Mouse (Mus musculus) stomach, embryonic 14.5 days (tissue): ENCODE data around the gene Gemin8. TPM values are rescaled to one million over a fixed set of nuclear protein-coding genes. Genes with fewer than 3 reads are reported as not detected.

Experiments
- ATAC-seq: fragments of 200-750 bp; cut with Nextera tagmentation; 2 replicates; pipeline ENCODE4 v1.8.0; 2017; ENCODE audit warnings: low read depth, moderate TSS enrichment; ENCODE audit not compliant: insufficient number of reproducible peaks, insufficient read depth, low FRiP score
- H3K27ac ChIP-seq: fragments of 300-500 bp; sonication (generic); 2 replicates; pipeline ENCODE4 v1.5.1; 2014; ENCODE audit warnings: mild to moderate bottlenecking, low read length, moderate library complexity, mixed read lengths
- H3K27me3 ChIP-seq: fragments of 300-500 bp; sonication (generic); 2 replicates; pipeline ENCODE4 v1.6.1; 2014; ENCODE audit warnings: low read length, control low read depth, mixed read lengths; ENCODE audit not compliant: control insufficient read depth, insufficient read depth
- H3K36me3 ChIP-seq: fragments of 300-500 bp; sonication (generic); 2 replicates; pipeline ENCODE4 v1.6.1; 2014; ENCODE audit warnings: mild to moderate bottlenecking, control low read depth, low read length, moderate library complexity, mixed read lengths; ENCODE audit not compliant: control insufficient read depth, insufficient read depth
- H3K4me1 ChIP-seq: fragments of 300-500 bp; sonication (generic); 2 replicates; pipeline ENCODE4 v1.6.1; 2014; ENCODE audit warnings: low read length, control low read depth, mixed read lengths; ENCODE audit not compliant: control insufficient read depth, insufficient read depth
- H3K4me2 ChIP-seq: fragments of 300-500 bp; sonication (generic); replicated peaks from 2 replicates; pipeline ENCODE4 v1.6.1; 2014; ENCODE audit warnings: low read depth, low read length, control low read depth
- H3K4me3 ChIP-seq: fragments of 300-500 bp; sonication (generic); 2 replicates; pipeline ENCODE4 v1.5.1; 2014; ENCODE audit warnings: low read depth, low read length, control low read depth
- H3K9ac ChIP-seq: fragments of 300-500 bp; sonication (generic); replicated peaks from 2 replicates; pipeline ENCODE4 v1.6.1; 2014; ENCODE audit warnings: low read depth, mild to moderate bottlenecking, control low read depth, low read length, moderate library complexity, mixed read lengths
- H3K9me3 ChIP-seq: fragments of 300-500 bp; sonication (generic); 2 replicates; pipeline ENCODE4 v1.6.1; 2016; ENCODE audit warnings: low read depth, low read length, control low read depth; ENCODE audit not compliant: control insufficient read depth
- WGBS: fragments of 180-500 bp; shearing (Covaris S2); extraction: QIAGEN DNeasy Blood & Tissue Kit; methylation state at CpG from one replicate; pipeline ENCODE4 v1.1.7; 2014; 5-methylcytosine and 5-hydroxymethylcytosine counted together
- polyA plus RNA-seq: library from polyadenylated mRNA; unstranded; fragments of >200 nt; fragmentation: Nextera tagmentation; extraction: Ambion mirVana; gene quantifications from 2 replicates; pipeline ENCODE4 v1.2.1, GENCODE M21; 2014

Gemin8 gene
- polyA plus RNA-seq, 1 experiment from 2014 or later = 17.3 TPM

GRCm38 (mm10) chrX:166239520-166239919 is 69.3 kb downstream of the Gemin8 start:
- H3K9ac ChIP-seq = peak overlapping the region; percentile 50; the same call in 1 of the 2 replicates
- WGBS = 29% methylated on average over 13 of the region's 13 CpGs

More at GRCm38 (mm10) chrX:166239520-166239919, 69.3 kb downstream of the Gemin8 start:
- Histone ChIP-seq H3K4me2 (peak overlapping the region; percentile 72), H3K4me3 (peak overlapping the region; percentile 51), H3K4me1 (no peaks in the 10 kb centered on the region), H3K27ac (no peak overlapping the region), H3K9me3 (no peaks in the 10 kb centered on the region), H3K36me3 (no peaks in the 10 kb centered on the region), H3K27me3 (no peaks in the 10 kb centered on the region)
- ATAC-seq = no peak

Other genes starting within 250 kb of the Gemin8 start
- 47.5 and 50.4 TPM in 2 replicates for gene Gpm6b, start 68.5 kb downstream of the Gemin8 start, polyA plus RNA-seq